Mouse (Mus musculus) skeletal muscle tissue, adult 2 months (tissue): Measurements from ENCODE around the gene Slc17a9.

Experiments used
- DNase-seq: peaks from one replicate; pipeline ENCODE4 v3.0.0-alpha.2; 2012; ENCODE audit warnings: low read depth, low spot score

Slc17a9 gene

GRCm38 (mm10) chr2:180724585-180725413 lies at the start of gene Slc17a9:
Gene Slc17a9, plus strand, starts transcription at chr2:180725263.
- peak; percentile 33 for DNase-seq

DNA sequence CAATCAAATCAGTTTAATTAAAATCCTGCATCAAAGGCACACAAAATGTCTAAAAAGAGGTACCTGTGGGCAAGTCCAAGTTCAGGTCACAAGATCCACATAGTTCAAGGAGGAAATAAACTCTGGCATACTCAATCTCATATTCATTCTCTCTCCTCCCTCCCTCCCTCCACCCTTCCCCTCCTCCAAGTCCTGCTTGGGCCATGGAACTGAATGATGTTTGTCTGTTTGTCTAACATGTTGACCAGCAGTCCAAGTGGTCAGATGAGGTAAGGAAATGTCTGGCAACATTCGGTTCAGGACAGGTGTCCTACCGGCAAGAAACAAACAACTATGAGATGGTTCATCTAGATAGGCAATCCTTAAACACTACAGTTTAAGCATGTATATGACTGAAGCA lies 48.4 kb upstream of the Slc17a9 start:
- DNase-seq, result no peak

DNA sequence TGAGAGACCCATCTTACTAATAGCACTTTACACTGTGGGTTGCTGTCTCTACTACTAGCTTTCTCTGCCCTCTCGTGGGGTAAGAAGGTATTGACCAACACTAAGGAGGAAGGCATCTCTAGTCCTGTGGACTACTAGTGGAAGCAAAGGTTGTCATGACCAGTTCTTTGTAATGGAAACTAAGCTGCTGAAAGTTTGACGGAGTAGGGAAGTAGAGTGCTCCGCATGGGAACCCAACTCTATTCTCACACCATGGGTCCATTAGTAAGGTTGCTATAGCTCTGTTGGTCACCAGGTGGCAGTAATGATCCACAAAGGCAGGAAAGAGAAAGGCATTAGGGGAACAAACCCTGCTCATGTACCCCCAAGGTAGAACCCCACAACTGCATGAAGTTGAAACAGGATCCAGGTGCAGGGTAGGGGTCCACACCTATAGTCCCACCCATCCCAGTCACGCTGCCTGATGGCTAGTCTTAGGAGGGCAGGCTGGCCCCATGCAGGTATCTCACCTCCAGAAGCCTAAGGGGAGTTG lies 46.4 kb upstream of the Slc17a9 start:
- DNase-seq, result peak; percentile 36

DNA sequence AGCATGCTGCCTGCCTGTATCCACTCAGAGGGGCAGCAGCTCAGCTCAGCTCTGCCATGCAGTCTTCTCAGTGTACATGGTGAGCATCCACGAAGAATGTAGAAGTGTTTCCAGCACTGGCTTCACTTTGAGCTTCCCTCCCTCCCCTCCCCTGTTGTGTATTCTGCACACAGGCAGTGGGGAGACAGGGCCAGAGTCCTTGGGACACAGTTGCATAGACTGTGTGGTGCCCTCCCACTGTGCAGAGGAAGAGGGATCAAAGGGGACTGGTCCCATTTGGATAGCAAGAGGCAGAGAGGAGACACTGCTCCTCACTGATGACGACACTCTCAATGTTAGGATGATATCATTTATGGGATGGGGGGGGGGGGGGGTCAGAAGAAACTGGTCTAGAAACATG lies 43.8 kb upstream of the Slc17a9 start:
- no peak for DNase-seq

DNA sequence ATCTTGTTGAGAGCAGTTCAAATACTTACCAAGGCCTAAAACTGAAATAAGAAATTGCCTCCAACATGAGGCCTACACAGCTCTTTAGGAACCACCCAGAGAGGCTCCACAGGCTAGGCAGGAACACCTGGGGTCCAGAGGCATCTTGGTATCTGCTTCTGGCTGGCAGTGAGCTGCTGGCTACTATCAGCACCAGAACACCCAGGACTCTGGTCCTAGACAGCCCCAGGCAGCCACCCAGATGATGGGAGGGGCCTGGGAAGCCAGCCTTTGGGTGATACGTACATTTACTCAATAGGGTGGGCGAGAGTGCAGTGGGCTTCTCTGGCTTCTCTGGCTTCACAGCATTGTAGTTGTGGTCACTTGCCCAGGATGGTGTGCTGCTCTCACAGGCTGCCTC lies 41.5 kb upstream of the Slc17a9 start:
- no peak for DNase-seq

DNA sequence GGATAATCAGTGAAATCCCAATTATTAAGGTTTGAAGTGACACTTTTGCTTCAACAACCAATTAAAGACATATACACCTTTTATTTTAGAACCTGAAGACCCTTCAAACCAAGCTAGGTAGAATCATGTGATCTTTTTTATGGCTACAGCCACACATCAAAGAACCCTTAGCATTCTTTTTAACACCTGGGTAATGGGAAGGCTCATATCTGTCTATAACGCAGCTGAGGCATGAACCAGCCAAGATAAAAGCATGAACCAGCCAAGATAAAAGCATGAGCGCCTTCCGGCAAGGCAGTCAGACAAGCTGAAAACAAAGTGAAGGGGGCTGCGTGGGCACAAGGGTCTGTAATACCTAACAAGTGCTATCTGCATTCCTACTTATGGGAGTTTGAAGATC lies 41.0 kb upstream of the Slc17a9 start:
- no peak for DNase-seq

GRCm38 (mm10) chr2:180689841-180690240 lies 35.2 kb upstream of the Slc17a9 start:
- no peak for DNase-seq

DNA sequence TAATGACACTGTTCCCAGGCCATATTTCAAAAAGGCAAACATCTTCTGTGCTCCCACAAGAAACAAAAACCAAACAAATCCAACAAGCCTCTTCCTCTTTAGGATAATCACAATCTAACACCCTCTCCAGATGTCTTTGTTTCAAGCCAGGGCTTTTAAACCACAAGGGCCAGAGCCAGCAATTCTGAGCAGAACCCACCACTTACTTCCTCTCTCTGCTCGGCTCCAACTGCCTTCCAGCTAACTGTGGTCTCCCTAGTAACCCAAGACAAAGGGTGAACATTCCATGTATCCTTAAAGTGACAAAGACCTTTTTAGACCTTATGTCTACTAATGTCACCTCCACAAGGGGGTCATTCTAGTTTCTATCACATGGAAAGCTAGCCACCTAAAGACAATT lies 32.4 kb upstream of the Slc17a9 start:
- DNase-seq, result peak; percentile 41

DNA sequence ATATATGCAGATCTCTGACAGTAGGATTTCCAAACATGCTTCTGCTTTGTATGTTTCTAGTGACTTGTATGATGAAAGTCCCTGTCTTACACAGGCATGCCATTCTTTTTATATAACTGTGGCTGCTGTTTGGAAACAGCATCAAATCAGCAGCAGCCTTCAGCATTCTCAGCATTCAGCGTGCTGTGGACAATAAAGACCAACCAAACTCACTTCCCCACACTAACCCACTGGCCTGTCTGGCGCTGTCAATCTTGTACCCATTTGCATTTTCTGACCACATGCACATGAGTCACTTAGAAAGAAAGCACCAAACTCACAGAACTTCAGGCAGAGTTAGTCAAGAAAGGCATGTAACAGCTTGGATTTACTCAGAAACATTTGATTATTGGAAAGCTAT lies 29.9 kb upstream of the Slc17a9 start:
- DNase-seq, result no peak

- no peak for DNase-seq
These were observed 24.6 kb upstream of the Slc17a9 start for GRCm38 (mm10) chr2:180700457-180700856.

DNA sequence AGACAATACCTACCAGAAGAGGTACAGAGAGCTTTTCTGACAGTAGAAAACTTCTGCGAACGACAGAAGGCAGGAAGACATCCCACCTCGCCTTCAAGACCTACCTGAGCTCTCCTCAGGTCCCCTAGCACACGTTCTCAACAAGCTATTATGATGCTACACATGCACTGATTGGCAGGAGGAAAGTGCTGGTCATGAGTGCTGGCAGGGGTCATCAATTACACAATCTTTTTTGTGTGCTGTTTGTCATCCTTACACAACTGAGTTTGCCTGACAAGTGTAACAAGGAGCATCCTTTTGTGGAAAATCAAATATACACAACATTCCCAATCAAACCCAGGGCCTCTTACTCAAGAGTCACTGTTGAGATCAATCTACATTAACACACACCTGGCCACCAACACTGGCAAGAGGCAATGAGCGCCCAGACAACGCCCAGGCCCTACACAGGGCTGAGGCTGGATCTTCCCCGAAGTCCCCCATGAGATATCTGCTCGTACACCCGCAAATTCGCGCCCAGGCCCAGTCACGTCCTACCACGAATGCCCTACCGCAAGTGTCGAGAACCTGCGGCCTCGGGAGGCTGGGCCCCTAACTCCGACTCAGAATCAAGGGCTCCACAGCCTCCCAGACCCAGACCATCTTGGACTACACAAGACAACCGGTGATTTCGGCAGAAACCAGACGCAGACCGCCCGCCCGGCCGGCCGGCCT lies 23.9 kb upstream of the Slc17a9 start:
- peak; percentile 29 for DNase-seq

DNA sequence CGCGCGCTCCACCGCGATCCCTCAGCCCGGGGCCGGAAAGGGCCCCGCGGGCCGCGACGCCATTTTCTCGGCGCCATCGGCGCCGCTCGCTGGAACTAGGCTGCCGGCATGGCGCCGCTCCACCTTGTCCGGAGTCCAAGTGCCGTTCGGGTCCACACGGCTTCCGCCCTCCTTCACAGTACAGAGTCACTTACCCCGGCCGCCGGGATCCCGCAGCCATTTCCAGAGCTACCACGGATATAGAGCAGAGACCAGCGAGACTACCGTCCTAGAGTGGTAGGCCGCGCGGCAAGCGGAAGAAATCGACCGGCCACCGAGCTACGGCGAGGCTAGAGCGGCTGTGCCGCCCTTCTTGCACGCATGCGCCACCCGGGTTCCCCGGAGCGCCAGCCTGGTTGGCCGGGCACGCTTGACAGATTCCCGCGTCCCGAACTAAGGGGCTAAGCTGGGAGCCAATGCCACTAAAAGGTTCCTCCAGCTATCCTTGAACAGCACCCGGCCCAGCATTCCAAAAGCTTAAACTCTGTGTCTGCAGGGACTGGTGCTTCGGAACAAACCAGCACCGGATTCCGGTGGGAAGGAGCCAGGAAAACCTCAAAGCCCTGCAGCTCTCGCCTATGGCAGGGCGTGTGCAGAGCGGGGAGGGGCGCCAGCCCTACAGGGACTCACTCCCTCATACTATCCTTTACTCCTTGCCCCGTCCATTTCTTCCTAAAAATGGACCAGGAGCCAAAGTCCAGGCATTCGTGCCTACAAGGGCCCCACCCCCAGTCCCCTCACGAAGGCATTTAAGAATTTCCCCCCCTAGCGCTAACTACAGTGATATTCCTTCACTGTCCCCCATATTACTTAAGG lies 23.1 kb upstream of the Slc17a9 start:
- DNase-seq, result peak; percentile 89

DNA sequence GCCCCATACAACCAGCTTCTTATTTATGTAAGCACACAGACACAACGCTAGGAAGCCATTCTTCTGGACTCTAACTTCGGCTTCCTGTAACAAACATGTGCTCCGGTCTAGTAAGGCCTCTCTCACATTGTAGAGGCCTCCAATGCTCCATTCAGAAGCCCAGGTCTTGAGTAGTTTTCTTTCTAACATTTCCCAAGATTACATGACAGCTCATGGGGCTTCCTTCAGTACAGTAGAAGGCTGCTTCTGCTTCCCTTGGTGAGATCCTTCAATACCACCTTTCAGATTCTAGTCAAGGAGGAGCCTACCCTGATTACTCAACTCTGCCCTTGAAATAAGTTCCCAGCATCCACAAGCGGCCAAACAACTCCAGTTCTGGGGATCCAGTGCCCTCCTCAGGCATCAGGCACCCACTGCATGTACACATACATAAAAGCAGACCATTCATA lies 22.3 kb upstream of the Slc17a9 start:
- DNase-seq, result no peak

DNA sequence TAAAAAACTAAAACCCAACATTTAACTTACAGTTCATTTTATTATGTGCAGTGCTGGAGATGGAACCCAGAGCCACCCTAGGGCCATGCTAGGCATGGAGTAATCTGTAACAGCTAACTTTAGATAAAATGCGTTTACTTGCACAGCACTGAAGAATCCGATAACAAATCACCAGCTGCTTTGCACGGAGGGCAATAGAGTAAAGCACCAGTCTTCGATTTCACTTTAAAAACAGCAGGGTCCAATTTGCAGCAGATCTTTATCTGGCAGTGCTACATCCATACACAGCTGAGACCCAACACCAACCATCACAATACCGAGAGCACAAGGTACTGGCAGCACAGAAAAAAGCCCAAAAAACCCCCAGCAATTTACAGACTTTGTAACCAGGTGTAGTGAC lies 21.9 kb upstream of the Slc17a9 start:
- DNase-seq, result no peak

GRCm38 (mm10) chr2:180703645-180704359 lies 21.3 kb upstream of the Slc17a9 start:
- DNase-seq, result no peak

GRCm38 (mm10) chr2:180704591-180704990 lies 20.5 kb upstream of the Slc17a9 start:
- peak; percentile 25 for DNase-seq

GRCm38 (mm10) chr2:180705066-180705465 lies 20.0 kb upstream of the Slc17a9 start:
- no peak for DNase-seq

DNA sequence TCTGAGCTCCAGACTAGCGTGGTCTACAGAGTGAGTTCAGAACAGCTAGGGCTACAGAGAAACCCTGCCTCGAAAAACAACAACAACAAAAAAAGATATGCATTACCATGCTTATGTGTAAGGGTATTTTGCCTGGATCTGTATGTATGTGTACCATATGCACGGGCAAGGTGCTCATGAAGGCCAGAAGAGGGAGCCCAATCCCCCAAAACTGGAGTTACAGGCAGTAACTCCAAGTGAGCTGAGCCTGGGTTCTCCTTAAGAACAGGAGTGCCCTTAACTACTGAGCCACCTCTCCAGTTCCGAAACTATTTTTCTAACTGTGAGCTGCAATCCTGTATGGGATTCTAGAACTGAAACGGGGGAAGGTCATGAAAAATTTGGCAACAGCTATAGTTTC lies 19.1 kb upstream of the Slc17a9 start:
- DNase-seq, result no peak

DNA sequence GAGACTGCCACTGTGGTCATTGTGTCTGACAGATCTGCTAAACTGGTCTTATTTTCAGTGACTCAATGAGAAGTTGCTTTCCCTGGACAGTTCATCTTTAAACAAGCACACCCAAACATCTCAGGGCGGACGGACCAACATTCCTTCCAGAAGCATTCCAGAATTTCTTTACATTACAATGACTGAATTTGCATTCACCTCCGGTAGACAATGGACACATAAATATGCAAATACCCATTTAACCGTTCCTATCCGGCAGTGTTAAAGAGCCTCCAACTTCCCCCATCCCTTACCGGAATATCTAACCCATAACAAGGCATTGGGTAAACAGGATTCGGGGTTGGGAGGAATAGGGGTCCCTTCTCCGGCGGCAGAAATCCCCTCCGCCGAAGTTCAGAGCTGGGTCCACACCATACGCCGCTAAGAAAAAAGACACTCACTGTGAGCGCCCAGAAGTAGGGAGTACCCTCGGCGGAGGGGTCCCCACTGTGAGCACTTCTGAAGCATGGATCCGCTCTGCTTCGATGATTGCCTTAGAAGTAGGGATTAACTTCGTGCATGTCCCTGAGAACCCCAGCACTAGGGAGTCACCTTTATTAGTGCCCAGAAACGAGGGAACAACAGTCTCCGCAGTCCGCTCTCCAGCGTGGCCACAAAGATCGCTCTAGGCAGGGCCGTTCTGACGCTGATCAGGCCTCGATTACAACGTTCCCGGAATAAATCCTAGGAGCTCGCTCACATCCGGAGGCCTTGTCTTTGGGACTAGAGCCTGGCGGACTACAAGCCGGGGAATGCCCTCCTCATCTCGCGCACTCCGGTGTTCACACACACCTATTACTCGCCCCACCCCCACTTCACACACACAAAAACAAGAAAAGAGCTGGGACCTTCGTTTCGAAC lies 15.8 kb upstream of the Slc17a9 start:
- DNase-seq, result no peak

- DNase-seq, result peak; percentile 98
These were observed 15.2 kb upstream of the Slc17a9 start, which contains the start of the genes Dido1 and Gid8 for GRCm38 (mm10) chr2:180709923-180710272. Gene Dido1, minus strand, starts transcription at chr2:180709999. Gene Gid8, plus strand, starts transcription at chr2:180710117.
